Mouse (Mus musculus) cortical plate, adult 2 months (tissue): ENCODE measurements at regions not wholly inside any gene's neighbourhood (a gene's known extent, or its start where the extent isn't known, plus 50 kb on each side); places are given as distances from the start of the nearest gene placed in this dataset.

Experiments
- CTCF ChIP-seq: fragments of 200-500 bp; IDR thresholded peaks from 2 replicates; pipeline ENCODE4 v1.5.1; 2011; ENCODE audit warnings: mild to moderate bottlenecking, control low read depth, low read length; ENCODE audit not compliant: insufficient read depth; ENCODE audit errors: extremely low read depth
- POLR2A ChIP-seq: fragments of 200-500 bp; IDR thresholded peaks from 2 replicates; pipeline ENCODE4 v1.6.1; 2011; ENCODE audit warnings: mild to moderate bottlenecking, low read length, control low read depth; ENCODE audit not compliant: insufficient read depth; ENCODE audit errors: extremely low read depth

- TF ChIP-seq CTCF (no peak), POLR2A (no peak)
These were observed 85.8 kb upstream of the Sulf2 start for GRCm38 (mm10) chr2:166241310-166241709.
